Mouse (Mus musculus) heart, adult 2 months (tissue): ENCODE data around the gene Asf1b.

Experiments
- CTCF ChIP-seq: fragments of 200-600 bp; IDR thresholded peaks from 2 replicates; pipeline ENCODE4 v1.8.1; 2022; ENCODE audit warnings: antibody characterized with exemption, mild to moderate bottlenecking, moderate library complexity
- EP300 ChIP-seq: fragments of 200-500 bp; IDR thresholded peaks from 2 replicates; pipeline ENCODE4 v1.6.1; 2011; ENCODE audit warnings: low read depth, low read length, control low read depth; ENCODE audit not compliant: insufficient read depth
- POLR2A ChIP-seq: fragments of 200-500 bp; IDR thresholded peaks from 2 replicates; pipeline ENCODE4 v1.6.1; 2011; ENCODE audit warnings: mild to moderate bottlenecking, low read depth, low read length, control low read depth; ENCODE audit not compliant: insufficient read depth

- TF ChIP-seq POLR2A (no peak), CTCF (no peak; the same call in 1 of the 2 replicates), EP300 (no peak)
Measured at GRCm38 (mm10) chr8:84010625-84011611, 55.6 kb downstream of the Asf1b start.
